Mouse (Mus musculus): ENCODE results near the gene Mrgprb4. TPM values are rescaled to one million over a fixed set of nuclear protein-coding genes. Genes with fewer than 3 reads are reported as not detected.

The Mrgprb4 gene
- not detected for total RNA-seq (2021)

DNA sequence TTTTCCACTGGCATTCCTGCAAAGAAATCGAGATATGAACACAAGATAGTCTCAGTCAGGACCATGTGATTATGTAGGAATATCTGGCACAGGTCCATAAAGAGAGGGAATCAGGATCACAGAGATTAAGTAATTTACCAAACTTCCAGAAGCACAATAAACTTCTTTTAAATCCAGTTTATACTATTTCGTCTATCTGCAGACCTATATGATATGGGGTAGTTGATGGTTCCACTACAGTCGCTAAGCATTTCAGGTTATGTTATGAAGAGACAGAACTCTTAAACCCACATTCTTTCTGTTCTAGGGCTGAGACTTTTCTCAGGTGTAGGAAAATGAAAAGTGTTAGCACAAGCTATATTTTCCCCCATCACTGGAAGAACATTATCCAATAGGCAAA lies at the start of gene Mrgprb4:
Gene Mrgprb4 (minus strand): TSS at position 101 of the 400 bp plus-strand sequence.
- no peak for DNase-seq

DNA sequence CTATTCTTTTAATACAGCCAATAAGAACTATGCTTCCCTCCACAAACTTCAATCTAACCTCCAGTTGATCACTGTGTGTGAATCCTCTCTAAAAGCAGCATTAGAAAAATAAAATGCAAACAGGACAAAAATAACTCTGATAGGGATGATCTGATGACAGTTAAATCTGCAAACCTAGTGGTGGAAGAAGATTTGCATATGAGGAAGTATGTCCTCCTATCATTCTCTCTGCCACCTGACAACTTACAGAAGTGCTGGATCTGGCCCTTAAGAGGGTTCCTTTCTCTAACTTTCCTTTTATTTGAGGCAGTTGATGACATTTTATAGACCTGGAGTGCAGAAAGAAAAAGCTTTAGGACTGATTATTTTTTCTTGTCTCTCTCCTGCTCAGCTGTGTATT lies 27.0 kb upstream of the Mrgprb4 start:
- no peak for DNase-seq

DNA sequence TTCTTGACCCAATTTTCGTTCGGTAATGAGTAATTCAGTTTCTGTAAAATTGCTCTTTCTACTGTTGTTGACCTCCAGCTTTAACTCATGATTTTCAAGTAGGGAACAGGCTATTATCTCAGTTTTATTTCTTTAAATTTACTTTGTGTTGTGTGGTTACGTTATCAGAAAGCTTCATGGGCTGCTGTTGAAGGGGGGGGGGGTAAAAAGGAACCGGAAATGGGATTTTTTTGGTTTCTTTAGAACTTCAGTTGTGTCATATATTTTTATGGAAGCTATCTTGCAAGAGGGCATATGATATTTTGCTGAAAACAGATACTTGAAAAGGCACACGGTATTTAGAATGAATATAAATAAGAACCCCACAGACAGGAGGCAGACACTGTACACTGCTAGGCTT lies 26.0 kb upstream of the Mrgprb4 start:
- no peak for DNase-seq

DNA sequence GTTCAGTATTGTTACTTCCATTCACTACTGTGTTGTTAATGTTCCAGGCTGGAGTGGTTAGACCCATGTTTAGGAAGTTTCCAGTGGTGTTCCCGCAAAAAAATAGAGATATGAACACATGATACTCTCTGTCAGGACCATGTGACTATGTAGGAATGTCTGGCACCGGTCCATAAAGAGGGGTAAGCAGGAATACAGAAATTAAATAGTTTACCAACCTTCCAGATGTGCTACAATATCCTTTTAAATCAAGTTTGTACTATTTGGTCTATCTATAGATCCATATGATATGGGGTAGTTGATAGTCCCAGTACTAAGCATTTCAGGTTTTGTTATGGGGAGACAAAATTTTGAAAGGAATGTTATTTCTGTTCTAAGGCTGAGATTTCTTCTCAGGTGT lies 30.2 kb downstream of the Mrgprb4 start, which contains the start of gene Mrgprb5:
Gene Mrgprb5 (minus strand): TSS at position 101 of the 400 bp plus-strand sequence.
- no peak for DNase-seq

DNA sequence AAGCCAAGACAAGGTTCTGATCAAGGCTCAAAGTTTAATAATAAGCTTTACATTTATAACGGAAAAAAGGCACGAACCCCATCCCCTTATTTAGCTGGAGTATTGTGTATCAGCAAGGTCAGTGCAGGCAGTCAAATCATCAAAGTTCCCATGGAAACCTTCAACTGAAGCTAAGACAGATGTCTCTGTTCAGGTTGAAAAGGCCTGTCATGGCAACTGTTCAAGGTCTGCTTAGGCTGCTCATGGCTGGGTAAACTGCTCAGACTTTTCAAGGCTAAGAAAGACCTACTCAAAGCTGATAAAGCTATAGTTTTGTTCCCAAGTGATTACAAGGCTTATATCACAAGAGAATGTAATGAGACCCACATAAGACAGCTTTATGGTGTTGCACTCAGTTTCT lies 31.6 kb downstream of the Mrgprb4 start:
- DNase-seq = no peak

Other genes starting within 250 kb of the Mrgprb4 start
- gene Mrgpra4, start 217.2 kb downstream of the Mrgprb4 start, total RNA-seq (2021) = not detected
- gene Mrgprx1, start 171.7 kb downstream of the Mrgprb4 start, total RNA-seq (2021) = not detected
- not detected for gene Mrgprb5, start 30.3 kb downstream of the Mrgprb4 start, total RNA-seq (2021)
- not detected for gene Mrgprb8, start 189.2 kb upstream of the Mrgprb4 start, total RNA-seq (2021)